Mouse (Mus musculus) thymus, adult 2 months (tissue): ENCODE data around the gene Gm28048. TPM values are rescaled to one million over a fixed set of nuclear protein-coding genes. Genes with fewer than 3 reads are reported as not detected.

ENCODE experiments used
- DNase-seq: peaks from one replicate; pipeline ENCODE4 v3.0.0; 2021
- H3K27ac ChIP-seq: fragments of 200-500 bp; 2 replicates; pipeline ENCODE4 v1.5.1; 2012; ENCODE audit warnings: low read length, control low read depth; ENCODE audit not compliant: control insufficient read depth, insufficient read depth
- H3K27me3 ChIP-seq: fragments of 200-500 bp; 2 replicates; pipeline ENCODE4 v1.6.1; 2012; ENCODE audit warnings: mild to moderate bottlenecking, low read length, moderate library complexity, mixed read lengths; ENCODE audit not compliant: control insufficient read depth, insufficient read depth
- H3K36me3 ChIP-seq: fragments of 200-500 bp; 2 replicates; pipeline ENCODE4 v1.6.1; 2012; ENCODE audit warnings: mild to moderate bottlenecking, low read length, moderate library complexity; ENCODE audit not compliant: control insufficient read depth, insufficient read depth
- H3K4me1 ChIP-seq: fragments of 200-500 bp; replicated peaks from 2 replicates; pipeline ENCODE4 v1.6.1; 2012; ENCODE audit warnings: low read length; ENCODE audit not compliant: control insufficient read depth, insufficient read depth
- H3K4me3 ChIP-seq: fragments of 200-500 bp; 2 replicates; pipeline ENCODE4 v1.5.1; 2012; ENCODE audit warnings: mild to moderate bottlenecking, low read length, control low read depth, moderate library complexity; ENCODE audit not compliant: control insufficient read depth, insufficient read depth
- CTCF ChIP-seq: fragments of 200-500 bp; IDR thresholded peaks from 2 replicates; pipeline ENCODE4 v1.5.1; 2012; ENCODE audit warnings: mild to moderate bottlenecking, control low read depth, low read length, moderate library complexity, borderline replicate concordance; ENCODE audit not compliant: control insufficient read depth, poor library complexity, insufficient read depth; ENCODE audit errors: extremely low read depth
- POLR2A ChIP-seq: fragments of 200-500 bp; IDR thresholded peaks from 2 replicates; pipeline ENCODE4 v1.6.1; 2012; ENCODE audit warnings: mild to moderate bottlenecking, low read length, control low read depth, moderate library complexity; ENCODE audit not compliant: control insufficient read depth, poor library complexity, insufficient read depth; ENCODE audit errors: extremely low read depth
- WGBS: fragments of 180-500 bp; shearing (Covaris S2); methylation state at CpG from one replicate; pipeline ENCODE4 v1.1.7; 2018; 5-methylcytosine and 5-hydroxymethylcytosine counted together
- polyA plus RNA-seq: library from polyadenylated mRNA; depleted of rRNA; stranded (reverse); fragments of >200 nt; gene quantifications from 2 replicates; pipeline ENCODE4 v1.2.3, GENCODE M21; 2012

Gene Gm28048
- polyA plus RNA-seq, 1 experiment: not detected

GRCm38 (mm10) chr11:22880383-22881172 is 101.3 kb downstream of the Gm28048 start:
- DNase-seq: no peak
- H3K27ac ChIP-seq: no peak overlapping the region
- WGBS: 94% methylated on average over 3 of the region's 3 CpGs

GRCm38 (mm10) chr11:22879645-22880044 is 102.2 kb downstream of the Gm28048 start:
- Histone ChIP-seq H3K4me1 (peaks cover 13% of the 10 kb centered on the region), H3K27ac (no peak overlapping the region), H3K4me3 (no peak overlapping the region), H3K27me3 (no peaks in the 10 kb centered on the region), H3K36me3 (no peaks in the 10 kb centered on the region)
- WGBS: 48% methylated on average over 4 of the region's 4 CpGs
- DNase-seq: no peak
- TF ChIP-seq CTCF (no peak), POLR2A (no peak)

More at GRCm38 (mm10) chr11:22880383-22881172, 101.3 kb downstream of the Gm28048 start:
- TF ChIP-seq POLR2A (no peak), CTCF (no peak)
- H3K36me3 ChIP-seq: no peaks in the 10 kb centered on the region
- no peaks in the 10 kb centered on the region for H3K27me3 ChIP-seq
- H3K4me3 ChIP-seq: no peak overlapping the region
- peaks cover 13% of the 10 kb centered on the region for H3K4me1 ChIP-seq

- DNase-seq: no peak
- TF ChIP-seq CTCF: no peak
- no peak for TF ChIP-seq POLR2A
- H3K27me3 ChIP-seq: no peaks in the 10 kb centered on the region
- no peak overlapping the region for H3K27ac ChIP-seq
- no peak overlapping the region for H3K4me3 ChIP-seq
- no peaks in the 10 kb centered on the region for H3K36me3 ChIP-seq
- WGBS: 95% methylated on average over 3 of the region's 3 CpGs
- H3K4me1 ChIP-seq: peaks cover 25% of the 10 kb centered on the region
Observed at GRCm38 (mm10) chr11:22876680-22877330, 105.1 kb downstream of the Gm28048 start.

- TF ChIP-seq CTCF: no peak
- no peak for DNase-seq
- 97% methylated on average over 4 of the region's 4 CpGs for WGBS
- H3K27me3 ChIP-seq: no peaks in the 10 kb centered on the region
- no peak overlapping the region for H3K27ac ChIP-seq
- H3K4me1 ChIP-seq: peaks cover 30% of the 10 kb centered on the region
- H3K36me3 ChIP-seq: no peaks in the 10 kb centered on the region
- no peak overlapping the region for H3K4me3 ChIP-seq
Observed at GRCm38 (mm10) chr11:22875279-22875678, 106.6 kb downstream of the Gm28048 start.

GRCm38 (mm10) chr11:22874747-22875146 is 107.1 kb downstream of the Gm28048 start:
- no peaks in the 10 kb centered on the region for H3K36me3 ChIP-seq
- H3K4me1 ChIP-seq: peaks cover 29% of the 10 kb centered on the region
- no peaks in the 10 kb centered on the region for H3K27me3 ChIP-seq
- no peak overlapping the region for H3K27ac ChIP-seq
- 94% methylated on average over 6 of the region's 6 CpGs for WGBS
- no peak overlapping the region for H3K4me3 ChIP-seq
- no peak for DNase-seq
- TF ChIP-seq CTCF (no peak), POLR2A (no peak)

- no peak for TF ChIP-seq CTCF
- TF ChIP-seq POLR2A: no peak
- 69% methylated on average over 4 of the region's 4 CpGs for WGBS
- H3K36me3 ChIP-seq: no peaks in the 10 kb centered on the region
- H3K4me1 ChIP-seq: peaks cover 21% of the 10 kb centered on the region
- H3K27ac ChIP-seq: no peak overlapping the region
- DNase-seq: no peak
- H3K4me3 ChIP-seq: no peak overlapping the region
- H3K27me3 ChIP-seq: no peaks in the 10 kb centered on the region
Observed at GRCm38 (mm10) chr11:22873383-22873782, 108.5 kb downstream of the Gm28048 start.

- H3K4me1 ChIP-seq: peaks cover 19% of the 10 kb centered on the region
- H3K4me3 ChIP-seq: peak overlapping the region; percentile 16; the same call in 1 of the 2 replicates
- DNase-seq: no peak
- 13% methylated on average over 4 of the region's 4 CpGs for WGBS
- TF ChIP-seq CTCF (no peak), POLR2A (no peak)
- H3K27ac ChIP-seq: peak overlapping the region; percentile 57
- H3K36me3 ChIP-seq: no peaks in the 10 kb centered on the region
- no peaks in the 10 kb centered on the region for H3K27me3 ChIP-seq
Observed at GRCm38 (mm10) chr11:22872307-22872680, 109.6 kb downstream of the Gm28048 start.
